Mouse (Mus musculus): Measurements from ENCODE around the gene Ctnna3. TPM values are rescaled to one million over a fixed set of nuclear protein-coding genes. Genes with fewer than 3 reads are reported as not detected.

Gene Ctnna3
- polyA plus RNA-seq, 1 experiment = 0.14 TPM

GRCm38 (mm10) chr10:63478946-63479345 lies 49.0 kb downstream of the Ctnna3 start:
- 44% methylated on average over 2 of the region's 2 CpGs for WGBS
- no peak for DNase-seq (ENCODE audit: low read depth, low spot score)

GRCm38 (mm10) chr10:63480066-63480465 lies 50.2 kb downstream of the Ctnna3 start:
- WGBS = 46% methylated on average over 5 of the region's 5 CpGs
- DNase-seq (ENCODE audit: low read depth, low spot score) = no peak

- WGBS = 86% methylated on average over 7 of the region's 7 CpGs
These were observed 58.4 kb downstream of the Ctnna3 start for GRCm38 (mm10) chr10:63488346-63488745.

GRCm38 (mm10) chr10:63523956-63524355 lies 94.1 kb downstream of the Ctnna3 start:
- 76% methylated on average over 3 of the region's 3 CpGs for WGBS
- DNase-seq (ENCODE audit: low read depth, low spot score) = no peak

More at GRCm38 (mm10) chr10:63488346-63488745, 58.4 kb downstream of the Ctnna3 start:
- DNase-seq (ENCODE audit: low read depth, low spot score) = no peak

- WGBS = 72% methylated on average over 4 of the region's 4 CpGs
- no peak for DNase-seq (ENCODE audit: low read depth, low spot score)
These were observed 96.1 kb downstream of the Ctnna3 start for GRCm38 (mm10) chr10:63526027-63526426.

- DNase-seq (ENCODE audit: low read depth, low spot score) = no peak
- 69% methylated on average over 8 of the region's 8 CpGs for WGBS
These were observed 102.5 kb downstream of the Ctnna3 start for GRCm38 (mm10) chr10:63532381-63532780.

GRCm38 (mm10) chr10:63541754-63542153 lies 111.9 kb downstream of the Ctnna3 start:
- 12% methylated on average over 5 of the region's 5 CpGs for WGBS
- no peak for DNase-seq (ENCODE audit: low read depth, low spot score)

- DNase-seq (ENCODE audit: low read depth, low spot score) = no peak
- 39% methylated on average over 6 of the region's 6 CpGs for WGBS
These were observed 112.6 kb downstream of the Ctnna3 start for GRCm38 (mm10) chr10:63542493-63542892.

GRCm38 (mm10) chr10:63566691-63567090 lies 136.8 kb downstream of the Ctnna3 start:
- WGBS = 86% methylated on average over 8 of the region's 8 CpGs

GRCm38 (mm10) chr10:63571561-63571960 lies 141.7 kb downstream of the Ctnna3 start:
- no peak for DNase-seq (ENCODE audit: low read depth, low spot score)

More at GRCm38 (mm10) chr10:63566691-63567090, 136.8 kb downstream of the Ctnna3 start:
- no peak for DNase-seq (ENCODE audit: low read depth, low spot score)

GRCm38 (mm10) chr10:63572866-63573265 lies 143.0 kb downstream of the Ctnna3 start:
- no peak for DNase-seq (ENCODE audit: low read depth, low spot score)
- 82% methylated on average over 7 of the region's 7 CpGs for WGBS

- 92% methylated on average over 7 of the region's 7 CpGs for WGBS
- no peak for DNase-seq (ENCODE audit: low read depth, low spot score)
These were observed 144.3 kb downstream of the Ctnna3 start for GRCm38 (mm10) chr10:63574100-63574609.

- DNase-seq (ENCODE audit: low read depth, low spot score) = peak; percentile 33
- WGBS = 8% methylated on average over 14 of the region's 14 CpGs
These were observed 152.7 kb downstream of the Ctnna3 start for GRCm38 (mm10) chr10:63582608-63583007.

GRCm38 (mm10) chr10:63583798-63584374 lies 154.0 kb downstream of the Ctnna3 start:
- no peak for DNase-seq (ENCODE audit: low read depth, low spot score)
- WGBS = 75% methylated on average over 20 of the region's 20 CpGs

GRCm38 (mm10) chr10:63599417-63599816 lies 169.5 kb downstream of the Ctnna3 start:
- 86% methylated on average over 5 of the region's 5 CpGs for WGBS
- DNase-seq (ENCODE audit: low read depth, low spot score) = no peak

GRCm38 (mm10) chr10:63601206-63601605 lies 171.3 kb downstream of the Ctnna3 start:
- DNase-seq (ENCODE audit: low read depth, low spot score) = no peak
- WGBS = 68% methylated on average over 2 of the region's 2 CpGs

- DNase-seq (ENCODE audit: low read depth, low spot score) = no peak
- WGBS = 55% methylated on average over 1 of the region's 1 CpGs
These were observed 198.6 kb downstream of the Ctnna3 start for GRCm38 (mm10) chr10:63628546-63628945.

GRCm38 (mm10) chr10:63633915-63634314 lies 204.0 kb downstream of the Ctnna3 start:
- 77% methylated on average over 1 of the region's 1 CpGs for WGBS
- no peak for DNase-seq (ENCODE audit: low read depth, low spot score)

GRCm38 (mm10) chr10:63637987-63638386 lies 208.1 kb downstream of the Ctnna3 start:
- 65% methylated on average over 5 of the region's 5 CpGs for WGBS
- DNase-seq (ENCODE audit: low read depth, low spot score) = no peak

- no peak for DNase-seq (ENCODE audit: low read depth, low spot score)
- 73% methylated on average over 3 of the region's 3 CpGs for WGBS
These were observed 217.4 kb downstream of the Ctnna3 start for GRCm38 (mm10) chr10:63647300-63647699.

GRCm38 (mm10) chr10:63650307-63650706 lies 220.4 kb downstream of the Ctnna3 start:
- WGBS = 84% methylated on average over 3 of the region's 3 CpGs
- DNase-seq (ENCODE audit: low read depth, low spot score) = no peak

- no peak for DNase-seq (ENCODE audit: low read depth, low spot score)
- WGBS = 84% methylated on average over 9 of the region's 9 CpGs
These were observed 223.0 kb downstream of the Ctnna3 start for GRCm38 (mm10) chr10:63652887-63653286.
